Mouse (Mus musculus) neural tube, embryonic 14.5 days (tissue): ENCODE results near the gene Ankrd12. TPM values are rescaled to one million over a fixed set of nuclear protein-coding genes. Genes with fewer than 3 reads are reported as not detected.

ENCODE experiments used
- ATAC-seq: fragments of 200-750 bp; cut with Nextera tagmentation; 2 replicates; pipeline ENCODE4 v1.8.0; 2017; ENCODE audit warnings: low read depth, mild to moderate bottlenecking, moderate TSS enrichment, moderate library complexity
- H3K27ac ChIP-seq: fragments of 300-500 bp; sonication (generic); 2 replicates; pipeline ENCODE4 v1.5.1; 2014; ENCODE audit warnings: low read depth, mild to moderate bottlenecking, control low read depth, low read length, moderate library complexity, mixed read lengths
- H3K27me3 ChIP-seq: fragments of 300-500 bp; sonication (generic); 2 replicates; pipeline ENCODE4 v1.6.1; 2014; ENCODE audit warnings: low read length; ENCODE audit not compliant: control insufficient read depth, insufficient read depth
- H3K36me3 ChIP-seq: fragments of 300-500 bp; sonication (generic); 2 replicates; pipeline ENCODE4 v1.6.1; 2014; ENCODE audit warnings: low read length, mixed read lengths; ENCODE audit not compliant: control insufficient read depth, insufficient read depth
- H3K4me1 ChIP-seq: fragments of 300-500 bp; sonication (generic); 2 replicates; pipeline ENCODE4 v1.6.1; 2014; ENCODE audit warnings: low read length; ENCODE audit not compliant: control insufficient read depth, insufficient read depth
- H3K4me2 ChIP-seq: fragments of 300-500 bp; sonication (generic); 2 replicates; pipeline ENCODE4 v1.6.1; 2014; ENCODE audit warnings: mild to moderate bottlenecking, low read depth, low read length, control low read depth
- H3K4me3 ChIP-seq: fragments of 300-500 bp; sonication (generic); 2 replicates; pipeline ENCODE4 v1.5.1; 2014; ENCODE audit warnings: low read depth, low read length, control low read depth, mixed read lengths
- H3K9ac ChIP-seq: fragments of 300-500 bp; sonication (generic); replicated peaks from 2 replicates; pipeline ENCODE4 v1.6.1; 2014; ENCODE audit warnings: low read depth, mild to moderate bottlenecking, control low read depth, low read length, mixed read lengths
- H3K9me3 ChIP-seq: fragments of 300-500 bp; sonication (generic); 2 replicates; pipeline ENCODE4 v1.6.1; 2016; ENCODE audit warnings: low read length; ENCODE audit not compliant: control insufficient read depth
- WGBS: fragments of 180-500 bp; shearing (Covaris S2); extraction: QIAGEN DNeasy Blood & Tissue Kit; methylation state at CpG from one replicate; pipeline ENCODE4 v1.1.7; 2014; 5-methylcytosine and 5-hydroxymethylcytosine counted together
- polyA plus RNA-seq: library from polyadenylated mRNA; unstranded; fragments of >200 nt; fragmentation: Nextera tagmentation; extraction: Ambion mirVana; gene quantifications from 2 replicates; pipeline ENCODE4 v1.2.1, GENCODE M21; 2014

The Ankrd12 gene
- polyA plus RNA-seq, 1 experiment from 2014 or later, result 193 TPM

GRCm38 (mm10) chr17:66092065-66092464 is 15.2 kb upstream of the Ankrd12 start:
- no peak for ATAC-seq
- WGBS, result 97% methylated on average over 2 of the region's 2 CpGs

DNA sequence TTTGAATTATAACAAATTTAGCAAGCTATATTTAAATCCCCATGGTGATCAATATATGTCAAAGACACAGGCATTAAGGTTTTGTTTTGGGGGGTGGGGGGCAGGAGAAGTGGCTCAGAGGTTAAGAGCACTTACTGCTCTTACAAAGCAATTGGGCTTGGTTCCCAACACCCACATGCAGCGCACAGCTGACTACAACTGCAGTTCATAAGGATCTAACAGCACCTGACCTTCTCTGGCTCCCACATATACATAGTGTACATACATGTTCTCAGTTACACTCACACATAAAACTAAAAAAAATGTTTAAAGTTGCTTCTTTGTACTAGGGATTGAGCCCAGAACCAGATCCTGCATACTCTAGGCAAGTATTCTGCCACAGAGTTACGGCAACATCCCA is 14.5 kb upstream of the Ankrd12 start:
- no peak overlapping the region for H3K27ac ChIP-seq
- H3K4me1 ChIP-seq, result no peaks in the 10 kb centered on the region
- no peak for ATAC-seq
- WGBS, result 95% methylated on average over 2 of the region's 2 CpGs
- H3K27me3 ChIP-seq, result no peaks in the 10 kb centered on the region
- H3K9ac ChIP-seq, result no peak overlapping the region
- H3K36me3 ChIP-seq, result peaks cover 14% of the 10 kb centered on the region
- H3K4me3 ChIP-seq, result no peak overlapping the region
- H3K9me3 ChIP-seq, result no peaks in the 10 kb centered on the region
- no peak overlapping the region for H3K4me2 ChIP-seq

More at GRCm38 (mm10) chr17:66092065-66092464, 15.2 kb upstream of the Ankrd12 start:
- Histone ChIP-seq H3K27ac (no peak overlapping the region), H3K9ac (no peak overlapping the region), H3K9me3 (no peaks in the 10 kb centered on the region), H3K36me3 (peaks cover 13% of the 10 kb centered on the region), H3K27me3 (no peaks in the 10 kb centered on the region), H3K4me1 (peaks cover 3% of the 10 kb centered on the region; the same call in 1 of the 2 replicates), H3K4me3 (no peak overlapping the region), H3K4me2 (no peak overlapping the region)

DNA sequence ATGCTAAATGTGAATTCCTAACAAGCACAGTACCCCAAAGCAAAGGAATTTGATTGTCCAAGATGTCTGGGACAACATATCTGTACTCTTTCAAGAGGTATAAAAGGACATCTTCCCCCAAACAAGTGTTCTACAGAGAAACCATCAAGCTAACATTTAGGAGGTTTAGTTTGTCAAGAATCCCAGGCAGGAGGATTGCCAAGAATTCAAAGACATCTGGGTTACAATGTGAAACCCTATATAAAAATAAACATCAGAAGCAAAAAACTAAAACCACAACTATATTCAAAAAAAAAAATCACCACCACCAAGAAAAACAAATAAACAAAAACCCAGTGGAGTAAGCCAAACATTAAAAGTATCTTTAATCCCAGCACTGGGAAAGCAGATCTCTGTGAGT is 13.4 kb upstream of the Ankrd12 start:
- no peaks in the 10 kb centered on the region for H3K9me3 ChIP-seq
- H3K4me1 ChIP-seq, result no peaks in the 10 kb centered on the region
- H3K4me3 ChIP-seq, result no peak overlapping the region
- no peak for ATAC-seq
- no peak overlapping the region for H3K27ac ChIP-seq
- H3K4me2 ChIP-seq, result no peak overlapping the region
- H3K36me3 ChIP-seq, result peaks cover 18% of the 10 kb centered on the region
- H3K27me3 ChIP-seq, result no peaks in the 10 kb centered on the region
- no peak overlapping the region for H3K9ac ChIP-seq

- 100% methylated on average over 1 of the region's 1 CpGs for WGBS
- H3K4me2 ChIP-seq, result no peak overlapping the region
- no peaks in the 10 kb centered on the region for H3K9me3 ChIP-seq
- H3K27me3 ChIP-seq, result no peaks in the 10 kb centered on the region
- no peak overlapping the region for H3K9ac ChIP-seq
- no peaks in the 10 kb centered on the region for H3K4me1 ChIP-seq
- ATAC-seq, result no peak
- no peak overlapping the region for H3K27ac ChIP-seq
- no peak overlapping the region for H3K4me3 ChIP-seq
- H3K36me3 ChIP-seq, result peaks cover 24% of the 10 kb centered on the region
Observed at GRCm38 (mm10) chr17:66085038-66085437, 8.1 kb upstream of the Ankrd12 start.

GRCm38 (mm10) chr17:66084486-66084885 is 7.6 kb upstream of the Ankrd12 start:
- Histone ChIP-seq H3K9ac (no peak overlapping the region), H3K4me3 (no peak overlapping the region), H3K36me3 (peaks cover 29% of the 10 kb centered on the region), H3K4me2 (no peak overlapping the region), H3K9me3 (no peaks in the 10 kb centered on the region), H3K27ac (no peak overlapping the region), H3K4me1 (no peaks in the 10 kb centered on the region), H3K27me3 (no peaks in the 10 kb centered on the region)
- no peak for ATAC-seq
- 96% methylated on average over 1 of the region's 1 CpGs for WGBS

GRCm38 (mm10) chr17:66077437-66077850 is 555 bp upstream of the Ankrd12 start:
- Histone ChIP-seq H3K27ac (peak overlapping the region; percentile 83), H3K4me1 (peaks cover 12% of the 10 kb centered on the region), H3K36me3 (peaks cover 25% of the 10 kb centered on the region), H3K9ac (peak overlapping the region; percentile 86), H3K27me3 (no peaks in the 10 kb centered on the region), H3K4me3 (peak overlapping the region; percentile 87), H3K4me2 (peak overlapping the region; percentile 78), H3K9me3 (no peaks in the 10 kb centered on the region)
- peak; percentile 79 for ATAC-seq
- 0% methylated on average over 23 of the region's 23 CpGs for WGBS

GRCm38 (mm10) chr17:66076174-66076927 is 538 bp downstream of the Ankrd12 start:
- Histone ChIP-seq H3K9ac (peak overlapping the region; percentile 86), H3K36me3 (peaks cover 24% of the 10 kb centered on the region), H3K27me3 (no peaks in the 10 kb centered on the region), H3K27ac (peak overlapping the region; percentile 93), H3K4me3 (peak overlapping the region; percentile 87), H3K4me1 (peaks cover 12% of the 10 kb centered on the region), H3K4me2 (peak overlapping the region; percentile 78), H3K9me3 (no peaks in the 10 kb centered on the region)
- WGBS, result under 1% methylated on average over 73 of the region's 95 CpGs
- ATAC-seq, result peak; percentile 85

DNA sequence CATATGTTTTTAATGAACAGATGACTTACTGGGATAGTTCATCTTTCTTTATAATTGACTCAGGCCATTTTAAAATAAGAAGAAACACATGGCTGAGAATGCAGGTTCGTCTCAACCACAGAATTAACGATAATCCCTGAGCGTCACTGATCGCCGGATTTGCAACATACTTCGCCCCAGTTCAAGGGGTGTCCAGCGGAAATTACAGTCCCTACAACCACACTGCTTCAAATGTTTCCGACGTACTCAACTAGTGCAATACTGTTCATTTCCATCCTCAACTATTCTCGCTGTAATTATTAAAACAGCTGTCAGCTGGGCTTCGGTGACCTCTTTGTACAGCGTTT is 1.1 kb downstream of the Ankrd12 start:
- peak overlapping the region; percentile 87 for H3K4me3 ChIP-seq
- peak overlapping the region; percentile 86 for H3K9ac ChIP-seq
- peaks cover 12% of the 10 kb centered on the region for H3K4me1 ChIP-seq
- 4% methylated on average over 12 of the region's 12 CpGs for WGBS
- H3K9me3 ChIP-seq, result no peaks in the 10 kb centered on the region
- H3K27ac ChIP-seq, result peak overlapping the region; percentile 93
- peak overlapping the region; percentile 78 for H3K4me2 ChIP-seq
- no peak for ATAC-seq
- H3K27me3 ChIP-seq, result no peaks in the 10 kb centered on the region
- H3K36me3 ChIP-seq, result peaks cover 19% of the 10 kb centered on the region

GRCm38 (mm10) chr17:66073971-66074370 is 2.9 kb downstream of the Ankrd12 start:
- Histone ChIP-seq H3K27ac (no peak overlapping the region), H3K27me3 (no peaks in the 10 kb centered on the region), H3K4me3 (no peak overlapping the region), H3K9me3 (no peaks in the 10 kb centered on the region), H3K9ac (no peak overlapping the region), H3K4me1 (peaks cover 12% of the 10 kb centered on the region), H3K4me2 (no peak overlapping the region), H3K36me3 (0 out of 2 replicates have a peak, but pooled peaks cover 3% of the 10 kb centered on the region)
- 89% methylated on average over 7 of the region's 7 CpGs for WGBS
- ATAC-seq, result no peak
